Mouse (Mus musculus): ENCODE data around the gene Lbhd1. TPM values are rescaled to one million over a fixed set of nuclear protein-coding genes. Genes with fewer than 3 reads are reported as not detected.

Lbhd1 gene
- polyA plus RNA-seq, 1 experiment: 0.01 TPM

DNA sequence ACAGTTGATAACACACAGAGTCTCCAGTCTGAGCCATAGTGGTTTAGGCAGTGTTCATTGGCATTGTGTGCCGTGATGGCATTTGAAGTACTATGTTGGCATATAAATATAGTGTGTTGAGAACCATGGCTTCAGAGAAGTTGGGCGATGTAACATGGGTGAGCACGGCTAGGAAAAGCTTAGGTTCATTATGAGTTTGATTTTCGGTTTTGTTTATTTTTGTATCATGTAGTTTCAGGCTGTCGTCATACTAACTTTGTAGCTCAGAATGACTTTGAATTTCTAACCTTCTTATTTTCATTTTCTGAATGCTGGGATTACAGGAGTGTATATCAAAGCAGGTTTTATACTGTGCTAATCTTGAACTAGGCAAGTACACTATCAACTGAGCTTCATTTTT is 19.9 kb downstream of the Lbhd1 start:
- Histone ChIP-seq H3K9me3 (ENCODE audit: control insufficient read depth, low read length) (no peaks in the 10 kb centered on the region), H3K36me3 (ENCODE audit: control insufficient read depth) (peaks cover 87% of the 10 kb centered on the region), H3K4me1 (ENCODE audit: control insufficient read depth) (peaks cover 24% of the 10 kb centered on the region), H3K27me3 (ENCODE audit: control insufficient read depth) (no peaks in the 10 kb centered on the region), H3K4me3 (replicated peaks) (no peak overlapping the region)
- TF ChIP-seq GATA1 (IDR thresholded peaks at IDR 0.05; ENCODE audit: low read length): no peak
- no peak for TF ChIP-seq TAL1 (IDR thresholded peaks at IDR 0.05; ENCODE audit: low read length)

DNA sequence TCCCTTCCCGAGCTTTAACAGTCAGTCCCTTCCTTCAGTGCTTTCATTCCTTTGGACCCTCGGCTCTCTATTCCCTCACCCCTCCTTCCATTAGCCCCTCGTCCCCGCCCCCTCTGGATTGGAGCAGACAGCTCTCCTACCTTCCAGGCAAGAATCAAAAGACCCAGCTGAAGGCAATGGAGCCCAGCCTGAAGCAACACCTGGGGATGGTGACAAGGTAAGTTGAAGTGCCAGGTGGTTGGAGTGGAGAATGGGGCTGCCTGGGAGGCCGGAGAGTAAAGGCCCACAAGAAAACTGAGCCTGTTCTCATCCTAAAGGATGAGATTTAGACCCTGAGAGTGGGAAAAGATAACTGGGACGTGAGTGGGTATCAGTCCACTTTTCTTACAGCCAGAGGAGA is 25.0 kb downstream of the Lbhd1 start:
- Histone ChIP-seq H3K9me3 (ENCODE audit: control insufficient read depth, low read length) (no peaks in the 10 kb centered on the region), H3K27me3 (ENCODE audit: control insufficient read depth) (no peaks in the 10 kb centered on the region), H3K4me1 (ENCODE audit: control insufficient read depth) (no peaks in the 10 kb centered on the region), H3K36me3 (ENCODE audit: control insufficient read depth) (peaks cover 98% of the 10 kb centered on the region), H3K4me3 (replicated peaks) (no peak overlapping the region)
- TF ChIP-seq TAL1 (IDR thresholded peaks at IDR 0.05; ENCODE audit: low read length): no peak
- no peak for TF ChIP-seq GATA1 (IDR thresholded peaks at IDR 0.05; ENCODE audit: low read length)

DNA sequence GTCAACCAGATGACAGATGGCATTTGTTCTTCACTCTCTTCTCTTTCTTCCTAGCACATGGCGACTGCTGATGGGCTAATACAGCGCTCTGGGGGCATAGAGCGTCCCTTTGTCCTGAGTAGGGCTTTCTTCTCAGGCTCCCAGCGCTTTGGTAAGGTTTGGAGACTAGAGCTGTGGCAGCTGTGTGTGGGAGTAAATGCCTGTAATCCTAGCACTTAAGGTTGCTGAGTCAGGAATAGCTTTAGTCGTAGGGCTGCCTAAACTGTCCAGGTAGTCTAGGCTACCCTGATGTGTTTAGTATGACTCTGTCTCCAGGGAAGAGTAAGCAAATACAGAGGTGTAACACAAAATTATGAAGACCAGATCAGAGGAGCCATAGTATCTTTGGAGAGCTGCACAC is 28.3 kb downstream of the Lbhd1 start:
- H3K27me3 ChIP-seq (ENCODE audit: control insufficient read depth): no peaks in the 10 kb centered on the region
- no peaks in the 10 kb centered on the region for H3K9me3 ChIP-seq (ENCODE audit: control insufficient read depth, low read length)
- H3K4me1 ChIP-seq (ENCODE audit: control insufficient read depth): no peaks in the 10 kb centered on the region
- H3K4me3 ChIP-seq (replicated peaks): no peak overlapping the region
- TF ChIP-seq TAL1 (IDR thresholded peaks at IDR 0.05; ENCODE audit: low read length) (no peak), GATA1 (IDR thresholded peaks at IDR 0.05; ENCODE audit: low read length) (no peak)
- peaks cover 100% of the 10 kb centered on the region for H3K36me3 ChIP-seq (ENCODE audit: control insufficient read depth)

DNA sequence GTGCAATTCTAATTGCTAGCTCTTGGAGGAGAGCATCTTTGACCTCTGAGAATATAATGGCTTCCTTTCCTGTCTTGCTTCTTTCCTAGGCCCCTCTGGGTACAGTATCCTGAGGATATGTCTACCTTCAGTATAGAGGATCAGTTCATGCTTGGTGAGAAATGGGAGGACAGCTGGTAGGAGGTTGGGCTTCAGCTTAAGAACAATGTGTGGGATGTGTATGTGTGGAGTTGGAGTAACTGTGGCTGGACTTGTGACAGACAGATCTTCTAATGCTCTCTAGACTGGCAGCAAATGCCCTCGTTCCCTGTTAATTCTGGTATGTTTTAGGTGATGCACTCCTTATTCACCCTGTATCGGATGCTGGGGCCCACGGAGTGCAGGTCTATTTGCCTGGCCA is 30.7 kb downstream of the Lbhd1 start:
- Histone ChIP-seq H3K4me3 (replicated peaks) (no peak overlapping the region), H3K9me3 (ENCODE audit: control insufficient read depth, low read length) (no peaks in the 10 kb centered on the region), H3K27me3 (ENCODE audit: control insufficient read depth) (no peaks in the 10 kb centered on the region), H3K4me1 (ENCODE audit: control insufficient read depth) (peaks cover 2% of the 10 kb centered on the region), H3K36me3 (ENCODE audit: control insufficient read depth) (peaks cover 82% of the 10 kb centered on the region)
- TF ChIP-seq TAL1 (IDR thresholded peaks at IDR 0.05; ENCODE audit: low read length) (no peak), GATA1 (IDR thresholded peaks at IDR 0.05; ENCODE audit: low read length) (no peak)

DNA sequence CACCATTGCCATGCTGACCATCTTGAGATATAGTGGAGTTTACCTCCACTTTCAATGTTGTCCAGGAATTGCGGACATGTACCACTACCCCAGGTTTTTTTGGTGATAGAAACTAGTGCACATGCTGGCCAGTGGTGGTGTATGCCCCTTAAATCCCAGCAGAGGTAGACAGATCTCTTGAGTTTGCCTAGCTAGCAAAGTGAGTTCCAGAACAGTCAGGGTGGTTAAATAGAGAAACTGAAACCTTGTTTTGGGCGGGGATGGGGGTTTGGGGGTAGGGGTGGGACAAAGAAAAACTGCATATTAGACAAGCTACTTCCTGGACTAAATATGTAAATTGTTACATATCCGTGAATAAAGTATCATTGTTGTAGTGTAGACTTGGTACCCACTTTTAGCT is 35.5 kb downstream of the Lbhd1 start:
- peaks cover 37% of the 10 kb centered on the region for H3K4me1 ChIP-seq (ENCODE audit: control insufficient read depth)
- no peak overlapping the region for H3K4me3 ChIP-seq (replicated peaks)
- H3K27me3 ChIP-seq (ENCODE audit: control insufficient read depth): no peaks in the 10 kb centered on the region
- TF ChIP-seq GATA1 (IDR thresholded peaks at IDR 0.05; ENCODE audit: low read length) (no peak), TAL1 (IDR thresholded peaks at IDR 0.05; ENCODE audit: low read length) (no peak)
- peaks cover 55% of the 10 kb centered on the region for H3K36me3 ChIP-seq (ENCODE audit: control insufficient read depth)
- no peaks in the 10 kb centered on the region for H3K9me3 ChIP-seq (ENCODE audit: control insufficient read depth, low read length)

DNA sequence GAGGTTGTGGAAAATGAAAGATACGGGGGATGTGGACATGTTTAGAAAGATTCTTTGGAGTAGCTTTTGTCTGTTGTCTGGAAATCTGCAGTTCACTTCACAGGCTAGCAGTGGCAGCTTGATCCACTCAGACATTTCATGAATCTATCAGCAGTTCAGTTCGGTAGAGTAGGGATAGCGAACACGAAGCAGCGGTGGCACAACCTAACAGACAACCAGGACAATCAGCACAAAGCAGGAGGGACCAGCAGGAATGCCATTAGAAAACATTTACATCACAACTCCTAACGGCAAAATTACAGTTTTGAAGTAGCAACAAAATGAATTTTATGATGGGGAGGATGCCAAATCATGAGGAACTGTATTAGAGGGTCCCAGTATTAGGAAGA is 36.1 kb downstream of the Lbhd1 start:
- Histone ChIP-seq H3K27me3 (ENCODE audit: control insufficient read depth) (no peaks in the 10 kb centered on the region), H3K4me1 (ENCODE audit: control insufficient read depth) (peaks cover 41% of the 10 kb centered on the region), H3K9me3 (ENCODE audit: control insufficient read depth, low read length) (no peaks in the 10 kb centered on the region), H3K36me3 (ENCODE audit: control insufficient read depth) (peaks cover 53% of the 10 kb centered on the region), H3K4me3 (replicated peaks) (peak overlapping the region; percentile 95)
- no peak for TF ChIP-seq GATA1 (IDR thresholded peaks at IDR 0.05; ENCODE audit: low read length)
- no peak for TF ChIP-seq TAL1 (IDR thresholded peaks at IDR 0.05; ENCODE audit: low read length)

DNA sequence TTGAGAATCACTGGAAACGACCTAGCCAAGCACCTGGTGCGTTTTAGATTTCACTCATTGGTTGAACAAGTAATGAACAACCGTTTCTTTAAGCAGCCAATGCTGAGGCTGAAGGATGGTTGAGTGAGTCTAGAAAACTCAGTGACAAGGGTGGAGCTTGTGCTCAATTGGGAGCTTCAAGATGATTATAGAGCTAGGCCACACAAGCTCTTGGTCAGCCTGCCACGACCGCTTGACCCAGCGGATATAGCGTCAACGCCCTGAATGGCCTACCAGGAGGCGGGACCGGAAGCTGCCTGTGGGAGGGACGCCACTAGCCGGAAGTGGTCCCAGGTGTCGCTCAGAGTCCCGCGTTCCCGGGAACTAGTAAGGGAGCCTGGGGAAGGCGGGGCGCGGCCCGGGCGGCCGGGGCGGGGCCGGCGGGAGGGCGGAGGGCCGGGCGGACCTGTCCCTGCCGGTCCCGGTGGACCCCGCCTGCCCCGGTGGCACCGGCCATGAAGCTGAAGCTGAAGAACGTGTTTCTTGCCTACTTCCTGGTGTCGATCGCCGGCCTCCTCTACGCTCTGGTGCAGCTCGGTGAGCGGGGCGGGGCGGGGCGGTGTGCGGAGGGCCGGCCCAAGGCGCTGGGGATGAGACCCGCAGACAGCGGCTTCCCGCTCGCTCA is 36.7 kb downstream of the Lbhd1 start, which contains the start of gene B3gat3:
TSS of gene B3gat3 (plus strand) at position 302 of the 664 bp plus-strand sequence.
- no peak for TF ChIP-seq GATA1 (IDR thresholded peaks at IDR 0.05; ENCODE audit: low read length)
- no peak for TF ChIP-seq TAL1 (IDR thresholded peaks at IDR 0.05; ENCODE audit: low read length)
- Histone ChIP-seq H3K27me3 (ENCODE audit: control insufficient read depth) (no peaks in the 10 kb centered on the region), H3K4me1 (ENCODE audit: control insufficient read depth) (peaks cover 43% of the 10 kb centered on the region)

DNA sequence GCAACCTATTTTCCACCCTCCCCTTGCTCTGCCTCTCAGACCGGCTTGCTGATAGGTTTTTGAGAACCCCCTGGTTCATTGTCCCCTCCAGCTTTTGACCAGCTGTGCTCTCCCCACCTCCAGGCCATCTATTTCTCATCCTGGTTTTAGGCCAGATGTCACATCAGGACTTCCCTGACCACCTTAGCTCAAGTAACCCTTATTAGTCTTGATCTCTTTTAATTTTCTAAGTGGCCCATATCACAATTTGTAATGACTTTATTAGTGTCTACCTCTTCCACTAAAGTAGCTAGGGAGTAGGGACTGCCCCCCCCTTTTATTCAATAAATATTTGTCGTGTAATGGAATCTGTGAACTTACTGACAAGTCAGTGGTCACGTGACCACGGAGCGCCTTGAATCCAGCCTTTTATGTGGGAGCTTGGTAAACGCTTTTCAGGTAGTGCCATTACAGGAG is 37.3 kb downstream of the Lbhd1 start:
- Histone ChIP-seq H3K9me3 (ENCODE audit: control insufficient read depth, low read length) (no peaks in the 10 kb centered on the region), H3K4me3 (replicated peaks) (peak overlapping the region; percentile 95), H3K27me3 (ENCODE audit: control insufficient read depth) (no peaks in the 10 kb centered on the region), H3K4me1 (ENCODE audit: control insufficient read depth) (peaks cover 49% of the 10 kb centered on the region), H3K36me3 (ENCODE audit: control insufficient read depth) (peaks cover 50% of the 10 kb centered on the region)
- TF ChIP-seq TAL1 (IDR thresholded peaks at IDR 0.05; ENCODE audit: low read length) (no peak), GATA1 (IDR thresholded peaks at IDR 0.05; ENCODE audit: low read length) (no peak)

More for the DNA sequence above, 36.7 kb downstream of the Lbhd1 start, which contains the start of gene B3gat3:
- Histone ChIP-seq H3K9me3 (ENCODE audit: control insufficient read depth, low read length) (no peaks in the 10 kb centered on the region), H3K4me3 (replicated peaks) (peak within 1 kb of the TSS; percentile 95), H3K36me3 (ENCODE audit: control insufficient read depth) (peaks cover 50% of the 10 kb centered on the region)

DNA sequence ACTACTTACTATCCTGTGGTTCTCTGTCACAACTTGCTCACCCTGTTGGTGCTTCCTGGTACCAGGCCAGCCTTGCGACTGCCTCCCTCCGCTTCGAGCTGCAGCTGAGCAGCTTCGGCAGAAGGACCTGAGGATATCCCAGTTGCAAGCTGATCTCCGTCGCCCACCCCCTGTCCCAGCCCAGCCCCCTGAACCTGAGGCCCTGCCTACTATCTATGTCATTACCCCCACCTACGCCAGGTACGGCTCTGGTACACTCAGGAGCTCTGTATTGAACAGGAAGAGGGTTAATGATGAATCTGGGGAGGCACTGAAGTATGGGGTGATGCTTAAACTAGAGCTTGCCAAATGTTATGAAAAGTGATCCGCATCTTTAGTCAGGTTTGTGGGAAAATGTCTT is 38.2 kb downstream of the Lbhd1 start:
- H3K4me1 ChIP-seq (ENCODE audit: control insufficient read depth): peaks cover 58% of the 10 kb centered on the region
- TF ChIP-seq GATA1 (IDR thresholded peaks at IDR 0.05; ENCODE audit: low read length) (no peak), TAL1 (IDR thresholded peaks at IDR 0.05; ENCODE audit: low read length) (no peak)
- no peaks in the 10 kb centered on the region for H3K27me3 ChIP-seq (ENCODE audit: control insufficient read depth)
- H3K36me3 ChIP-seq (ENCODE audit: control insufficient read depth): peaks cover 50% of the 10 kb centered on the region
- H3K4me3 ChIP-seq (replicated peaks): peak overlapping the region; percentile 95
- H3K9me3 ChIP-seq (ENCODE audit: control insufficient read depth, low read length): no peaks in the 10 kb centered on the region
